Mouse (Mus musculus): ENCODE data around the gene Slc15a3.

The Slc15a3 gene

DNA sequence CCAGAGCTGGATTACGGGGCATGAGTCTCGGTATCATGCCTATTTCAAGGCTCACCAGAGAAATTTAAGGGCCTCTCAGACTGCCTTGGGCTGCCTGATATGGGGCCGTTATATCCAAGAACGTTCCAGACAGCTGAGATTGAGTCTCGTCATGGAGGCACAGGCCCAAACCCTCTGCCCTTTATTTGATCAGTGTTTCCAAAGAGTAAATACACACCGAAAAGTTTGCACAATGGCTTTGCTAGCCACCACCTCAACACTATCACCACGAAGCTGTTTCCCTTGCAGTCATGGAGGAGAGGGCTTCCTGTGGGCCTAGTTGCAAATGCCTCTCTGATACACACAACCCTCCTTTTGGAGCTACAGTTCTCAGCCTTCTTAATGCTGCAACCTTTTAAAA is 15.5 kb upstream of the Slc15a3 start:
- DNase-seq, result no peak

DNA sequence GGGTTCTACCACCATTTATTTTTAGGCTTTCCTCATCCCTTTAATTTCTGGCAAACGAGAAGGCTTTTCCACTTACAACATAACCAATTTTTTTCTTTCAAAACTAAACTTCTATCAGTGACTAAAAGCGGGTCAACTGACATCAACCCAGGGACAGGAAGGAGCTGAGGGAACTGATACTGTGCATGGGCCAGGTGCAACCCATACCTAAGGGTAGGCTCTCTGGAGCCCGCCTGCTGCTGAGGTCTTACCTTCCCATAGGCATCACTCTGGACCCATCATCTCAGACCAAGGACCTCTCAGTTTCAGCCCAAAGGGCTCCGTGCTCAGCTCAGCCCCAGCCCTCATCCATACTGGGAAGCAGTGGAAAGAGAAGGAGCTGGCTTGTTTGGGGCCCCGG is 11.2 kb upstream of the Slc15a3 start:
- no peak for DNase-seq

DNA sequence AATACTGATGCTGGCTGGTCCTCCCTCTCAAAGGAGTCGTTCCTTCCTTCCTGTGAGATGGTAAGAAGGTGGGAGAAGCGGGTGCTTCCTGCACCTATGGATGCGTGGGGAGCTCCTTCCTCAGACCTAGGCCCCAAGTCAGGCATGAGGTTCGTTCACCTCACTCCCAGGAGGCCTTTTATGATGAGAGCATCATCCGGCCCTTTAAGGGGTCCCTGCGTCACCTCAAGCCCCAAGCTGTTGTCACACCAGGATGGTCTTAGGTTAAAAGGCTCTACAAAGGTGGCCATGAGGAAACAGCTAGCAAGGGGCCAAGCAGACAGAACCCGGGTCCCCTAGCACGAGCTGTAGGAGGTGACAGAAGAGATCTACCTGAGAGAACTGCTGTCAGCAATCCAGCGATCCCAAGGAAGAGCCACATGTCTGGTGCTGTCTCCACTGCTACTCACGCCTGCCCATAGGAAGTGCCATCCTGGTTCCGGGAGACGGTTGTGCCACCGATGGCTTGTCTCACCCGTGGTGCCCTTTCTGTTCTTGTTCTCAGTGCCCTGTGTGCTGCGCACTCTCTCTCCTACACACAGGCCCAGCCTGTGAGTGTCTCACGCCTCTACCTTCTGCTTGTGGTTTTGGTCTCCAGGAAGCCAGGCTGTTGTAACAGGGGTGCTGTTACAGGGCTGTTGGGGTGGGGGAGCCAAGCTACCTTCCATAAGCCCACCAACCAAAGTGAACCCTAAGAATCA is 9.9 kb upstream of the Slc15a3 start, which contains the start of gene Cd6:
TSS of gene Cd6 (minus strand) at position 623 of the 740 bp plus-strand sequence.
- no peak for DNase-seq

DNA sequence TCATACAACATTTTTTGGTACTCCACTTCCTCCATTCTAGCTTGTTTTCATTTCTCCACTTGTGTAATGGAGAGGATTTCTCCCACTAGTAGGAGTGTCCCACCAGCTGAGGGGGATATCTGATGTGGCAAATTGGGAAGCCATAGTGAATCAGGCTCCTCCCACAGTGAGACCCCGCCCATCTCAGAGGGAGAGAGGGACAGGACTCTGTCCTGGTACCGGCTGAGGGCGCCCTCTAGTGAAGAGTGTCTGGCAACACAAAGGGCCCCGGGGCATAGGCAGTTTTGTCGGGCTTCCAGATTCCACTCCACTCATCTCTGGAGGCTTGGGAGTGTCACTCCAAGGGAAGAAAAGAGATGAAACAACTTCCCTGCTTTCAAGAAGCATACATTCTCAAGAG is 8.1 kb upstream of the Slc15a3 start:
- peak; percentile 50 to 71 for DNase-seq

DNA sequence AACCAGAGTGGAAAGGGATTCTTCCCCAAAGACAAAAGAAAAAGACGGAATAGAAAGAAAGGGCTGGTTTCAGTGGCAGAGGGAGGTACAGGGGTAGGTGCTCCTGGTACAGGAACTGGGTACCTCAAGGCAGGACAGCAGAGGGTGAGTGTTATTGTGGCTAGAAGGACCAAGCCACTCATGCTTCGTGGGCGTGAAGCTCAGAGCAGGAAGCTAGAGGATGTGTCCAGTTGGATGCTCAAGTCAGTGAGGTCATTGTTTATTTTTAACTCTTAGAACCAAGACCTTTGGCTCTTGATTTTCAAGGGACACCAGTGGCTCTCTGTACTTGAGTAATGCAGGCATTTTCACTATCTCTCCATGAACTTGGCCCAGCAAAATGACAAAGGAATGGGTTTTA is 7.5 kb upstream of the Slc15a3 start:
- no peak for DNase-seq

DNA sequence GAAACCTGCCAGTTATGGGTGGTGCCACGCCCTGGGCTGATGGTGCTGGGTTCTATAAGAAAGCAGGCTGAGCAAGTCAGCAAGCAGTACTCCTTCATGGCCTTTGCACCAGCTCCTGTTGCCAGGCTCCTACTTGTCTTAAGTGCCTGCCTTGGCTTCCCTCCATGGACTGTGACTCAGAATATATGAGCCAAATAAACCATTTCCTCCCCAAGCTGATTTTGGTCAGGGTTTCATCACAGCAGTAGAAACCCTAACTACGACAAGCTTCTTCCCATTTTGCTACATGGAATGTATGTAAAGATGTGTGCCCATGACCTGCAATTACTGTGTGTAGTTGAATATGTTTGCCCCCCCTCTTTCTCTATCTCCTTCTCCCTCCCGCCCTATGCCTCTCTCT is 5.9 kb upstream of the Slc15a3 start:
- no peak for DNase-seq

DNA sequence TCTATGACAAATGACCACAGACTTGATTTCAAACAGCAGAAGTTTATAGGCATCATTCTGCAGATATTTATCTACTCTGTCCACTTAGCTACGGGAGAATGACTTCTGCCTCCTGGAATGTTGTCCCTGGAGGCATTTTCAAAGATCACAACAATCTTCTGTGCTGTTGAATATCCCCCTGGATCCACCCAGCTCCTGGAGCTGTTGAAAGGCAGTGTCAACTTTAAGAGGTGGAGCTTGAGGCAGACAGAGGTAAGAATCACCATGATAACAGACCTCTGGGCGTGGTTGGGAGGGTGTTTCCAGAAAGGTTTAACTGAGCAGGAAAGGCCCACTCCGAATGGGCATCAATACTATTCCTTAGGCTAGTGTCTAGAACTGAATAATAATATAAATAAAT is 3.9 kb upstream of the Slc15a3 start:
- DNase-seq, result no peak

DNA sequence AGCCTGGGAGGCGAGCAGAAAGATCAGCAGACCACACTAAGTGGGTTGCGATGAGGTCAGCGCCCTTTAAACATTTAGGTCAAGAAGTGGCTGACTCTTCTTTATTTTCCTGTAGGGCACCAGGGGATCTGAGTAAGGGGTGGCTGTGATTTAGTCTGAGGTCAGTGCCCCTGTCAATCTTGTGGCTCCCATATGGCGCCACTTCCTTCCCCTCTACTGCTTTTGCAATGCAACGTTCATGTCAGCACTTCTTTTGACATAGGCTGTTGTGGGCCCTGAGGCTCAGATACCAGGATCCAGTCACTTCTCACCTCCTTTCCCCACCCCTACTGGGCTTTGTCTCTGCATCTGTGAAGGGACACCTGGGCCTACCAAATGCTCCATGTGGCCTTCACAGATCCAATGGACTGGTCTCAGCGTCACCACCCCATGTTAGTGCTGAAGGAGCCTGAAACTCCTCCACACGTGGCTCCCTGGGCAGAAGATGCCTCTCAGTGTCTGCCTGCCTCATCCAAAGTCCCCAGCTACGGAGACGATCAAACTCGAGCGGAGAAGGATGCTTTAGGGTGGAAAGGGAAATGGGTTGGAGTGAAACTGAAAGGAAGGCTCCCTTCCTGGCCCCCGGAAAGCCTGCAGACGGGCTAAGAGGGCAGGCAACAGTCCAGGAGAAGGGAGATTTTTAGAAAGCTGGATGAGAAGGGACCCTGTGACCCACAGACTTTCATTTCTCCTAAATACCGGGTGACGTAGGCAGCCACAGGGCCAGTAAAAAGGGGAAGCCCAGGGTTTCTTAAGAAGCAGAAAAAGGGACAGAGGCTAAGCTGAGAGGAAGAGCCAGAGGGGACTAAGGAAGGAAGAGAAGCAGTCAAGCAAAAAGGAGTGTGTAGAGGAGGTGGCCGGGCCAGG is 2.4 kb downstream of the Slc15a3 start:
- DNase-seq, result peak; percentile 46 to 56

DNA sequence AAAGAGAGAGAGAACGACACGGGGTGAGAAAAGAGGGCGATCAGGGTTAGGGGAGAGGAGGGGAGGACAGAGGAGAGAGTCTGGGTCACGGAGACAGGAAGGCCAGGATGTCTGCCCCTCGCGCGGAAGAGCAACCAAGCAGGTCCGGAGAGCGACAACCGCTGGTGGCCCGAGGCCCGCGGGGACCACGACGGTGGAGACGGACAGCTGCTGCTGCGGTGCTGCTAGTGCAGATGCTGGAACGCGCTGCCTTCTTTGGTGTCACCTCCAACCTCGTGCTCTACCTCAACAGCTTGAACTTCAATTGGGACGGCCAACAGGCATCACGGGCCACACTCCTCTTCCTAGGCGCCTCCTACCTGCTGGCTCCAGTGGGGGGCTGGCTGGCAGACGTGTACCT is 3.4 kb downstream of the Slc15a3 start:
- peak; percentile 53 to 62 for DNase-seq

DNA sequence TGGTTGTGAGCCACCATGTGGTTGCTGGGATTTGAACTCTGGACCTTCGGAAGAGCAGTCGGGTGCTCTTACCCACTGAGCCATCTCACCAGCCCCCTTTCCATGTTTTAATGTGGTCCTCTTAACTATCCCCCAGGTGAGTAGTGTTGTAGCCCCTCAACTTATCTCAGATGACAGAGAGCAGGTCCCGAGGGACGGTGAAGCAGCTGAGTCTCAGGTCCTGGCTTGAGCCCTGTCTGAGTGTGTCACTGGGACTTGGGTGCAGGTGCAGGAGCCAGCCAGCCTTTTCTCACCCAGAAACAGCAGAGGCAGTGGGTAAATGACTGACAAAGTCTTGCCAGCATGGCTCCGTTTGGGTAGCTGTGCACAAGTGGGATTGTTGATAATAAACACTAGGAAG is 4.7 kb downstream of the Slc15a3 start:
- no peak for DNase-seq

DNA sequence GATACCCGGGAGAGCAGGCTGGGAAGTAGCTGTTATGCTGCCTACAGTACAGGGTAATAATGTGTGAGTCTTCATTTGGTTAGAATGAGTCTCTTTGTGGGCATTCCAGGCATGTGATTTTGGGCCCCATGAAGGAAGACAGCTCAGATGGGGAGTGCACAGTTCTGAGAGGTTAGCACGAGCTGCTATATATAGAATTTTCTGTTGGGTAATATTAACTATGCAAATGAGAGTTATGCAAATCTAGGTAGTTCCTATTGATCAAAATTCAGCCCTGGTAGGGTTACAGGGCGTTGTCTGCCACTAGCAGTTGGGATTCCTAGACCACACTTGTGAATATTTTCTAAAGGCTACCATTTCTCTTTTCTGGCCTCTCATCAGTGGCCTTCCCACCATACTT is 5.9 kb downstream of the Slc15a3 start:
- no peak for DNase-seq

DNA sequence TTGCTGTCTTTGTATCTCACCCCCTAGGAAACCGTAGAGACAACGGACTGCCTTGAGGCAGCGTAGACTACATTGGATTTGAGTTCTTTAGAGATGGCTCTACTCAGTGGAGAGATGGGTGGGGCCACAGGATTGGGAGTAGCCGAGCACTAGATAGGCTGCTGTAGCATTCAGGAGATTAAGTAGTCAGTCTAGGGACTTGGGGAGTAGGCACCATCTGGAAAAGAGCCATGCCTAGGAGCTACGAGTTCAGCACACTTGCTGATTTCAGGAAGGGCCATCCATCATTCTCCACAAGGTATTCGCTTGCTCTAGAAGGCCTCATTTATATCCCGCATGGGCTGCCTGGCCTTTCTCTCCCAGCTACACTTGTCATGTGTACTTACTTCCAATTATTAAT is 6.6 kb downstream of the Slc15a3 start:
- DNase-seq, result no peak

DNA sequence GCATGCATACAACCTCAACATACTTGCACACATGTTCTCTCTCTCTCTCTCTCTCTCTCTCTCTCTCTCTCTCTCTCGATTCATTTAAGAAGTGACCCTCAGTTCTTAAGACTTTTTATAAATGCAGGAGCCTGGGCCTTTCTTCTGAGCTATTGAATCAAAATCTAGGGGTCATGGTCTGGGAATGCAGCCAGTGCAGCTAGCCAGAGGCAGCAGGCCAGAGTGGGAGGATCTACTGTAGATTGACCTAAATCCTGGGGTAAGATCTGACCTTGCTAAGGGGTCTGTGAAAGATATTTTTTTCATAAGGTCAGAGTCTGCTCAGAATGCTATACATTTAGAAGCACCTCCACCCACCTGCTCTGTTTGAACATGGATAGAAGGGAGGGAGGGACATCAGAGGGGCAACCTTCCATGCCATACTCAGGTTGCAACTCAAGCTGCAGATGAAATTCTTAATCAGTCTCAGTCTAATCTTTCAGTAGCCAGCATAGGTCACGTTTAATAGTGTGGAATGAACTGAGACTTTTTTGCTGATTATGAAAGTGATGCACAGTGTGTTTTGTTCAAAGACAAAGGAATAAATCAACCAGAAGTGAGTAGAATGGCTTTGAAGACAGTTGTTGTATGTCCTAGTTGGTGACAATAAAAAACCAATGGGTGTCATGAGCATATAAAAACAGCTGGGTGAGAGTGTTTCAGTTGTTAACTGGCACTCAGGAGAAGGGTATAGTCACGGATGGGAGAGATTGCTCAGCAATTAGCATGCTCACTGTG is 8.0 kb downstream of the Slc15a3 start:
- no peak for DNase-seq

DNA sequence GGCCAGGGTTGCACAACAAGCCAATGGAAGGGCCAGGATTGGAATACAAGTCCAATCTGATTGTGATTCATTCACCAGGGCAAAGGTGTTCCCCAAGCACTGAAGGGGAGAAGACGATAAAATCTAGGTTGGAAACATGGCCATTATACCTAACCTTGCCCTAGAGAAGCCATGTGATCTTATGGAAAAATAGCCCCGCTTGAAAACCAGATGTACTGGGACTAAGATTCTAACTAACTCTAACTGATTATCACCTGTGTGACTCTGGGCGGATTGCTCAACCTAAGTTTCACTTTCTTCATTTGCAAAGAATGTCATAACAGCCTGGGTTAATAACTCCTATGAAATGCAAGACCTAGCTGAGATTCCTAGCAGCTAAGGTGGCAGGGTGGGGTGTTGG is 15.9 kb downstream of the Slc15a3 start:
- DNase-seq, result no peak

DNA sequence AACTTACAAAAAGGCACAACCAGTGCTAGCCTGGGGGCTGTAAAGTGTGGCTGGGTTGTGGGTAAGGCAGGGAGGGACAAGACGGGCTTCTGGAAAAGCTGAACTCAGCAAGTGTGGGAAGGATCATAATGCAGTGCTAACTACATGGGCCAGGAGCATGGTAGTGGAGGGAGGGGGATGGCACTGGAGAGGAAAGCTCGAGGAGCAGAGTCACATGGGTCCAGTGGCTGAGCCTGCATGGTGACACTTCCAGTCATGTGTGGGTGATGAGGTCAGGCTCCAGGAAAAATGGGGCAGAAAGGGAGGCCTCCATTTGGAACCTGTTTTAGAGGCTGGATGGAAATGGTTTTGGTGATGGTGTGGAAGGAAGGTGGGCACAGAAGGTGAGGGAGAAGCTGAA is 17.0 kb downstream of the Slc15a3 start:
- DNase-seq, result no peak

DNA sequence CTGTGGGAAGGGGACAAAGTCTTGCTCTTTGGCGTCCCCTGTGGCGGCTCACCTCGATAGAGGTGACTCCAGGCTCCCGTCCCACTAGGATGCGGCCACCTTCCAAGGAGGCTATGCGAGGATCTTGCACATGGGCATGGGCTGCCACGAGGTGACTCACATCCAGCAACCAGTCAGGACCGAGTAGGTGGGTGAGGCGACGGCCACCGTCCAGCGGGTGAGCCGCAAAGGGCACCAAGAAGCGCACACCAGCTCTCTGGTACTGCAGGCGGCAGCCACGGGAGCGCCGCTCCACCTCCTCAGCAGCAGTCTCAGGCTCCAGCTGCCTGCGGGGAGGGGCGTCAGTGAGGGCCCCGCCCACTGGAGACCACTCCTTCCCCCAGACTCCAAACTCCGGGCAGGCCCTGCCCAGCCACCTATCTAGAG is 20.6 kb downstream of the Slc15a3 start:
- no peak for DNase-seq

DNA sequence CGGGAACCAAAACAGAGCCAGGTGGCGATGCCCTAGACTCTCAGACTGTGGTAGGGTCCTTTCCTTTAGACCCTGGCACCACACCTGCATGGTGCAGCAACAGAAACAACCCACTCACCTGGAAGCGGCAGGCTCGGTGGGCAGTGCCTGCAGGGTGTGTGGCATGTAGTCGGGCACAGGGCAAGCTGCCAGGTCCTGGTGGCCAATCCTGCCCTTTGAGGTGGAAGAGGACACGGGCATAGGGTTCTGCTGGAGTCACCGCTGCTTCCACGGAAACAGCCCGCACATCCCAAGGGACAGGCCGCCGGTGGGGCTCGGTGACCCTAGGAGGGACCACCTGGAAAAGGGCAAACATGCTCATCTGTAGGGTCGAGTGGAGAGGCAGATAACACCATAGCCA is 26.8 kb downstream of the Slc15a3 start:
- DNase-seq, result no peak

DNA sequence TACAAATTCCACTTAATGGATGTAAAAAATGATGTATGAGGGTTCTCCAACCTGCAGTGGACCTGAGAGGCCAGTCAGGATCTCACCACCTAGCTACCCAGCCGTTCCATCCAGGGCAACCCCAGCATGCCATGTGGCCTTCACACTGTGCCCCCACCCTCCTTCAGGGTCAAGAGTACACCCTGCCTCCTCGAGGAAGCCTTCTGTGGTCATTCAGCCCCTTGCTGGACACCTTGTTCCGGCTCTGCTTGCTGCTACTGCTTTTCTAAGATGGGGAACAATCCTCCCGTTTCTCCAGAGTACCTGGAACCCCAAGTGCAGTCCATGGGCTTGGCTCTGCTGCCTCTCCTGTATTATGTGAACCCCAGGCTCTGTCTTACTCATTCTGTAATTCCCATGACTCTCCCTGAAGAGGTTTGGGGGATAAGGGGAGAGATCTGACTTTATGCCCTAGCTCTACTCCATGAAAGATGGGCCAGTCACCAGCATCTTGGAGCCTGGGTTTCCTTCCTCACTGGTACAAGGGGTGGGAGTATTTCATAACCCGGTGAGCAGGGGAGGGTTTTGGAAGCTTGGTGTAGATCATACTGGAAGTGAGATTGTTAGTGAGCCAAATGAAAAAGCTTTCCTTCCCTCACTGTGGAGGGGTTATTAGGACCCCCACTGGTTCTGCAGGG is 28.6 kb downstream of the Slc15a3 start:
- DNase-seq, result no peak

DNA sequence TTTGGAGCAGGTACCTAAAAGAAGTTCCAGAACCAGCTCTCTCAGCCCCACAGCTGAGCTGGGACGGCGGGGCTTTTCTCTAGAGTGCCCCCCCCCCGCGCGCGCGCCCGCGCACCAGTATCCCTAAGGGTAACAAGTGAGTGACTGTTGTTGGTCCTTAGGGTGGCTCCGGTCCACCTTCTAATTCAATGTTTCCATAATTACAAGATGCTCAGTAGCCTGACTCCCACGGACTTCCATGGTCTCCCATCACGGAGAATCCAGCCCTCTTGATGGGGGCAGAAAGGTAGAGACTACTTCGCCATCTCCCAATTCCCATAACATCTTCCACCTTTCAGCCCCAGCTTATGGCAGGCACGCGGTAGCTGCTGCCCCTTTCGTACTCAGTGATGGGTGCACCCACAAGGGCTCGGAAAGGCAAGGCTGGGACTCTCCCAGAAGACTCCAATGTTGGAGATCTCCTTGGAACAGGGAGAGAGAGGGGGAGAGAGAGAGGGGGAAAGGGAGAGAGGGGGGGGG is 29.2 kb downstream of the Slc15a3 start:
- DNase-seq, result no peak

DNA sequence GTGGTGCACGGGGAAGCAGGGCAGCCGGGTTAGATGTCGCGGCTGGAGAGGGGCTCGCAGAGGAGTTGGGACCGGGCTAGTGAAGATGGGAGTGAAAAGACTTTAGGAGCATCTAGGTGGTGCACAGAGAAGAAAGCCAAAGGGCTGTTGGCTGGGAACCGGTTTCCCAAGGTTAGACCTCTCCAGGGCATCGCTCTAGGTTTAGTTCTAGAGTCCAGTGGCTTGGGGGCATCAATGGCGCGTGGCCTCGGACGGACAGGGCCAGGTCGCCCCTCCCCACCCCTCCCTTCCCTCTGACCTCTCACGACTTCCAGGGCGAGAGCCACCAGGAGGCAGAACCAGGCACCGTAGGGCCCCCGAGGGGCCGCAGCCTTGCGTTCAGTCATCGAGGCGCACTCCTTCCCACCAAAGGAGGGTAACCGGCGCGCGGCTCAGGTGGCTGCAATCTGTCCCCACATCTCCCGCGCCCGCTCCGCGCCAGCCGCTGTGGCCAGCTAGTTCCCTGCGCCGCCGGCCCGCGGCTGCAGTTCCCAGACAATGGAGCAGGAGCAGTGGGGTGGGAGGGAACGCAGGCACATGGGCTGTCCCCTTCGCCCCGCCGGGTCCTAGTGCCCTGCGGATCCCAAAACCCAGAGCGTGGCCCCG is 29.8 kb downstream of the Slc15a3 start:
- peak in 1 of 2 experiments; percentile 21 for DNase-seq

DNA sequence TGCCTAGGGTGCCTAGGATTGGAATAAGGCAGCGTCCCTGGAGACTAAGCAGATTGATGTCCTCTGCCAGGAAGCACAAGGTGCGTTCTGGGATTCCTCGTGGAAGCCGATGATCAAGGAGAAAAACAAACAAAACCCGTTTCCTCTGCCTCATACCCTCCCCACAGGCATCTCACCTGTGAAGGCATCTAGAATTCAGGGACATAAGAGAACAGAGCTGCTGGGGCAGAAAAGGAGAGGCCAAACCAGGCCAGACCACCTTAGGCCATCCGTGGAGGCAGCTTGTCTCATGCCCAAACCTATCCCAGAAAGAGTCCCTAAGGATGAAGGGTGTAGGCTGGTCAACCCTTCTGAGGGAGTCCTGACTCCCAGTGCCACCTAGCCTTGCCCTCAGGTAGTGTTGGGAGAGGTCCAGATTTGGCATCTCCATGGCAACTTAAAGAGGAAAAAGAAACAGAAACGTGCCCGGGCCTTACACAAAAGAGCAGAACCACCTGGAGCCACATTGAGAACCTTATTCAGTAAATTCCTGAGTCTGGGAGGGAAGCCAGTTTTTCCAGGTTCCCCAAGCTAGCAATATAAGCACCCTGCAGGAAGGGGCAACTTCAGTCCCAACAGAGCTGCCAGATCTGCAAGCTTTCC is 30.5 kb downstream of the Slc15a3 start, which contains the start of gene Tmem132a:
TSS of gene Tmem132a (minus strand) at position 55 of the 642 bp plus-strand sequence.
- no peak for DNase-seq
